In the genomic region with DNA sequence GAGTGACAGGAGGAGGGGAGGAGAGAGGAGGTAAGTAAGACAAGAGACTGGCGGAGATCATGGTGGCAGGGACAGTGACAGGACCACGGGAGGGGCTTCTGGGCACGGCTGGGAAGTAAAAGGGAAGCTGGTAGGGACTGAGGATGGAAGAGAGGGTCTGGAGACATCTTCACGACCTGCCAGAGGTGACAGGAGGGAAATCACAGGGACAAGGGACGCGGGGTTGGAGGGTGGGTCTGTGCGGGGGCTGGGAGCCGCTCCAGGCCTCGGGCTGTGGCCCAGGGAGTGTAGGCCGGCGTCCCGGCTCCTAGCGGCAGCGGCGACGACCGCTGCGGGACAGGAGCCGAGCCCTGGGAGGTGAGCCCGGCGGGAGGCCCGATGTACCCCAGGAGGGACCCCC, we compare ENCODE assay signal across 10 mouse cellular contexts. TPM values are rescaled to one million over a fixed set of nuclear protein-coding genes. Genes with fewer than 3 reads are reported as not detected.
DNase-seq lines count a peak whose midpoint lies in the region; ATAC-seq lines count a peak whose summit lies in the region.
"Had no signal": no experiment of that assay in that cellular context is flagged by ENCODE, and none has a peak within 500 bp of the region (broad histone marks: within the 10 kb centered on the region; RNA-seq: fewer than 3 reads in every experiment).

No protein-coding gene starts in this region.

- no peak for DNase-seq in heart, adult 8-10 months (ENCODE audit: low spot score)
- DNase-seq in MN1 (ENCODE audit: low spot score), result peak; percentile 45
- peak; percentile 42 for DNase-seq in hindbrain, embryonic 11.5 days (ENCODE audit: low spot score)
- no peak for DNase-seq in embryo, embryonic 10 days (ENCODE audit: low spot score)
- no peak for DNase-seq in gastrocnemius, postnatal 25 days

- no peak for ATAC-seq in heart, embryonic 14.5 days (ENCODE audit: insufficient number of reproducible peaks, insufficient read depth, low FRiP score, low read depth)
- 0 out of 2 replicates have a peak, but pooled peaks have one; percentile 30 for ATAC-seq in hindbrain, embryonic 11.5 days (ENCODE audit: low FRiP score)
- peak; percentile 64 for ATAC-seq in midbrain, embryonic 13.5 days
- ATAC-seq in erythroid progenitor cell, adult 5-6 weeks (replicated peaks; ENCODE audit: low FRiP score, poor library complexity, severe bottlenecking), result no peak

- H3K36me3 ChIP-seq in heart, embryonic 14.5 days (ENCODE audit: control insufficient read depth, insufficient read depth, low read length), result no peaks in the 10 kb centered on the region
- no peaks in the 10 kb centered on the region for H3K36me3 ChIP-seq in hindbrain, embryonic 11.5 days (ENCODE audit: control insufficient read depth, insufficient read depth, low read length)
- H3K36me3 ChIP-seq in midbrain, embryonic 13.5 days, result 0 out of 2 replicates have a peak, but pooled peaks cover 8% of the 10 kb centered on the region
- H3K36me3 ChIP-seq: G1E had no signal

- peak overlapping the region; percentile 66 for H3K4me2 ChIP-seq in heart, embryonic 14.5 days (ENCODE audit: low read length)
- peak overlapping the region; percentile 80 for H3K4me2 ChIP-seq in hindbrain, embryonic 11.5 days (replicated peaks; ENCODE audit: low read depth, low read length)
- H3K4me2 ChIP-seq in midbrain, embryonic 13.5 days (replicated peaks), result peak overlapping the region; percentile 77

- 0 out of 2 replicates have a peak overlapping the region, but pooled peaks have one; percentile 12 for H3K9ac ChIP-seq in heart, embryonic 14.5 days (ENCODE audit: low read length)
- H3K9ac ChIP-seq in hindbrain, embryonic 11.5 days (ENCODE audit: low read depth, low read length), result peak overlapping the region; percentile 83
- H3K9ac ChIP-seq in midbrain, embryonic 13.5 days (replicated peaks), result peak overlapping the region; percentile 94

- H3K9me3 ChIP-seq in heart, embryonic 14.5 days (ENCODE audit: control insufficient read depth, low read length), result no peaks in the 10 kb centered on the region
- H3K9me3 ChIP-seq in hindbrain, embryonic 11.5 days (ENCODE audit: control insufficient read depth, low read length), result no peaks in the 10 kb centered on the region
- H3K9me3 ChIP-seq in midbrain, embryonic 13.5 days, result no peaks in the 10 kb centered on the region
- H3K9me3 ChIP-seq: G1E had no signal

- WGBS in heart, embryonic 14.5 days, result 7% methylated on average over 17 of the region's 22 CpGs
- under 1% methylated on average over 21 of the region's 22 CpGs for WGBS in hindbrain, embryonic 11.5 days
- 2% methylated on average over 9 of the region's 22 CpGs for WGBS in midbrain, embryonic 13.5 days

- H3K4me1 ChIP-seq in heart, embryonic 14.5 days (ENCODE audit: control insufficient read depth in 2 of 2, insufficient read depth in 2 of 2, low read length in 2 of 2), result peaks cover 6 to 11% of the 10 kb centered on the region in 2 experiments; a peak in 3 of 4 replicates
- H3K4me1 ChIP-seq in hindbrain, embryonic 11.5 days (replicated peaks; ENCODE audit: control insufficient read depth, insufficient read depth, low read length), result peaks cover 8% of the 10 kb centered on the region
- H3K4me1 ChIP-seq in midbrain, embryonic 13.5 days (replicated peaks), result peaks cover 45% of the 10 kb centered on the region

- H3K27me3 ChIP-seq in heart, embryonic 14.5 days (ENCODE audit: control insufficient read depth, insufficient read depth, low read length), result peaks cover 58% of the 10 kb centered on the region
- H3K27me3 ChIP-seq in hindbrain, embryonic 11.5 days (ENCODE audit: control insufficient read depth, insufficient read depth, low read length), result peaks cover 26% of the 10 kb centered on the region
- peaks cover 21% of the 10 kb centered on the region; the same call in 1 of the 2 replicates for H3K27me3 ChIP-seq in midbrain, embryonic 13.5 days

- no peak overlapping the region for H3K27ac ChIP-seq in heart, embryonic 14.5 days (replicated peaks in 1 of 2; ENCODE audit: control insufficient read depth in 1 of 2, insufficient read depth in 1 of 2, low read depth in 2 of 2, low read length in 2 of 2)
- H3K27ac ChIP-seq in hindbrain, embryonic 11.5 days (ENCODE audit: low read depth, low read length), result no peak overlapping the region
- H3K27ac ChIP-seq in midbrain, embryonic 13.5 days, result peak overlapping the region; percentile 71

- H3K4me3 ChIP-seq in heart, embryonic 14.5 days (ENCODE audit: control insufficient read depth in 1 of 2, insufficient read depth in 1 of 2, low read depth in 1 of 2, low read length in 2 of 2), result peak overlapping the region in 1 of 2 experiments; percentile 36; a peak in 2 of 4 replicates
- H3K4me3 ChIP-seq in hindbrain, embryonic 11.5 days (ENCODE audit: low read depth, low read length), result peak overlapping the region; percentile 66
- H3K4me3 ChIP-seq in midbrain, embryonic 13.5 days (replicated peaks), result peak overlapping the region; percentile 86
- H3K4me3 ChIP-seq: erythroblast, embryonic 14.5 days had no signal

RNA-seq across cellular contexts. Expression of gene Ttbk1, which starts 0.5 kb away (rescaled TPM):
- polyA plus RNA-seq in heart, embryonic 14.5 days (2014; fragmentation: Nextera tagmentation; extraction: Ambion mirVana), result 0.16 and 0.18 TPM in 2 replicates
- total RNA-seq in heart, adult 8-10 months (2022), result under 1 TPM; 0.11 to 0.41 (median 0.24) TPM
- polyA plus RNA-seq in hindbrain, embryonic 11.5 days (2014; fragmentation: Nextera tagmentation; extraction: Ambion mirVana), result 2.3 and 2.4 TPM in 2 replicates
- polyA plus RNA-seq in midbrain, embryonic 13.5 days (2015; fragmentation: Nextera tagmentation; extraction: Ambion mirVana), result 4.6 and 5.0 TPM in 2 replicates
- total RNA-seq in erythroid progenitor cell, adult 5-6 weeks (2015; ENCODE audit: low replicate concordance), result not detected in 2 replicates
- total RNA-seq in erythroid progenitor cell, adult 5-6 weeks (2017; ENCODE audit: low replicate concordance), result not detected in 2 replicates
- 1 to 10 TPM in 1 of 2 experiments, under 1 TPM in 1; 0.77 to 1.4 TPM for total RNA-seq in gastrocnemius, postnatal 25 days (2021)

RNA-seq across cellular contexts. Expression of gene Dnph1, which starts 9.5 kb away (rescaled TPM):
- 25.8 and 26.4 TPM in 2 replicates for polyA plus RNA-seq in heart, embryonic 14.5 days (2014; fragmentation: Nextera tagmentation; extraction: Ambion mirVana)
- 1 to 10 TPM; 1.7 to 2.2 (median 1.8) TPM for total RNA-seq in heart, adult 8-10 months (2022)
- 59.7 and 64.7 TPM in 2 replicates for polyA plus RNA-seq in hindbrain, embryonic 11.5 days (2014; fragmentation: Nextera tagmentation; extraction: Ambion mirVana)
- 31.6 and 32.4 TPM in 2 replicates for polyA plus RNA-seq in midbrain, embryonic 13.5 days (2015; fragmentation: Nextera tagmentation; extraction: Ambion mirVana)
- 3.8 and 5.0 TPM in 2 replicates for total RNA-seq in erythroid progenitor cell, adult 5-6 weeks (2015; ENCODE audit: low replicate concordance)
- 0.64 and 1.9 TPM in 2 replicates for total RNA-seq in erythroid progenitor cell, adult 5-6 weeks (2017; ENCODE audit: low replicate concordance)
- 1 to 10 TPM; 4.5 to 5.4 TPM for total RNA-seq in gastrocnemius, postnatal 25 days (2021)

RNA-seq across cellular contexts. Expression of gene Slc22a7, which starts 48.7 kb away (rescaled TPM):
- not detected in 2 replicates for polyA plus RNA-seq in heart, embryonic 14.5 days (2014; fragmentation: Nextera tagmentation; extraction: Ambion mirVana)
- total RNA-seq in heart, adult 8-10 months (2022), result not detected
- polyA plus RNA-seq in hindbrain, embryonic 11.5 days (2014; fragmentation: Nextera tagmentation; extraction: Ambion mirVana), result not detected in 2 replicates
- polyA plus RNA-seq in midbrain, embryonic 13.5 days (2015; fragmentation: Nextera tagmentation; extraction: Ambion mirVana), result not detected in 2 replicates
- not detected in 2 replicates for total RNA-seq in erythroid progenitor cell, adult 5-6 weeks (2015; ENCODE audit: low replicate concordance)
- total RNA-seq in erythroid progenitor cell, adult 5-6 weeks (2017; ENCODE audit: low replicate concordance), result not detected in 2 replicates
- total RNA-seq in gastrocnemius, postnatal 25 days (2021), result not detected
- total RNA-seq: G1E had no signal
- polyA plus RNA-seq: erythroblast, embryonic 14.5 days; G1E had no signal

RNA-seq across cellular contexts. Expression of gene Crip3, which starts 58.3 kb away (rescaled TPM):
- 0.61 and 1.3 TPM in 2 replicates for polyA plus RNA-seq in heart, embryonic 14.5 days (2014; fragmentation: Nextera tagmentation; extraction: Ambion mirVana)
- 1 to 10 TPM in 1 of 4 experiments, under 1 TPM in 3; 0.54 to 1.0 (median 0.88) TPM for total RNA-seq in heart, adult 8-10 months (2022)
- polyA plus RNA-seq in hindbrain, embryonic 11.5 days (2014; fragmentation: Nextera tagmentation; extraction: Ambion mirVana), result 0.74 and 0.86 TPM in 2 replicates
- polyA plus RNA-seq in midbrain, embryonic 13.5 days (2015; fragmentation: Nextera tagmentation; extraction: Ambion mirVana), result 2.1 TPM in 2 replicates
- total RNA-seq in erythroid progenitor cell, adult 5-6 weeks (2015; ENCODE audit: low replicate concordance), result not detected in 2 replicates
- not detected in 2 replicates for total RNA-seq in erythroid progenitor cell, adult 5-6 weeks (2017; ENCODE audit: low replicate concordance)
- under 1 TPM in 1 of 2 experiments, not detected in 1; 0.78 TPM for total RNA-seq in gastrocnemius, postnatal 25 days (2021)
- total RNA-seq: G1E had no signal
- polyA plus RNA-seq: erythroblast, embryonic 14.5 days; G1E had no signal

RNA-seq across cellular contexts. Expression of gene Cul9, which starts 59.2 kb away (rescaled TPM):
- polyA plus RNA-seq in heart, embryonic 14.5 days (2014; fragmentation: Nextera tagmentation; extraction: Ambion mirVana), result 4.6 and 5.1 TPM in 2 replicates
- total RNA-seq in heart, adult 8-10 months (2022), result 10 to 100 TPM; 22.7 to 28.0 (median 24.9) TPM
- 4.7 and 4.8 TPM in 2 replicates for polyA plus RNA-seq in hindbrain, embryonic 11.5 days (2014; fragmentation: Nextera tagmentation; extraction: Ambion mirVana)
- 18.7 and 20.3 TPM in 2 replicates for polyA plus RNA-seq in midbrain, embryonic 13.5 days (2015; fragmentation: Nextera tagmentation; extraction: Ambion mirVana)
- total RNA-seq in erythroid progenitor cell, adult 5-6 weeks (2015; ENCODE audit: low replicate concordance), result 0.42 and 5.8 TPM in 2 replicates
- total RNA-seq in erythroid progenitor cell, adult 5-6 weeks (2017; ENCODE audit: low replicate concordance), result 0.26 TPM in 1 of 2 replicates, not detected in the other
- 10 to 100 TPM; 11.7 to 12.1 TPM for total RNA-seq in gastrocnemius, postnatal 25 days (2021)

Comparison
In these comparisons a context has a peak if more than half of its experiments do, and no peak if none do; other contexts are left out.
1. ATAC-seq: peak in hindbrain, embryonic 11.5 days (single experiment) and midbrain, embryonic 13.5 days (single experiment); none in heart, embryonic 14.5 days (single experiment) and erythroid progenitor cell, adult 5-6 weeks (single experiment).
2. H3K9ac ChIP-seq: peak in every context shown above with its lines; median percentile 94 in midbrain, embryonic 13.5 days; 83 in hindbrain, embryonic 11.5 days; 12 in heart, embryonic 14.5 days.
3. DNase-seq: peak in MN1 (single experiment) and hindbrain, embryonic 11.5 days (single experiment); none in heart, adult 8-10 months (single experiment), embryo, embryonic 10 days (single experiment) and gastrocnemius, postnatal 25 days (single experiment).
4. Peak in every context shown above with its lines, with median percentiles within 50 percentile points of each other: H3K4me2 ChIP-seq.